Mouse (Mus musculus): ENCODE measurements around the gene I830077J02Rik.

DNA sequence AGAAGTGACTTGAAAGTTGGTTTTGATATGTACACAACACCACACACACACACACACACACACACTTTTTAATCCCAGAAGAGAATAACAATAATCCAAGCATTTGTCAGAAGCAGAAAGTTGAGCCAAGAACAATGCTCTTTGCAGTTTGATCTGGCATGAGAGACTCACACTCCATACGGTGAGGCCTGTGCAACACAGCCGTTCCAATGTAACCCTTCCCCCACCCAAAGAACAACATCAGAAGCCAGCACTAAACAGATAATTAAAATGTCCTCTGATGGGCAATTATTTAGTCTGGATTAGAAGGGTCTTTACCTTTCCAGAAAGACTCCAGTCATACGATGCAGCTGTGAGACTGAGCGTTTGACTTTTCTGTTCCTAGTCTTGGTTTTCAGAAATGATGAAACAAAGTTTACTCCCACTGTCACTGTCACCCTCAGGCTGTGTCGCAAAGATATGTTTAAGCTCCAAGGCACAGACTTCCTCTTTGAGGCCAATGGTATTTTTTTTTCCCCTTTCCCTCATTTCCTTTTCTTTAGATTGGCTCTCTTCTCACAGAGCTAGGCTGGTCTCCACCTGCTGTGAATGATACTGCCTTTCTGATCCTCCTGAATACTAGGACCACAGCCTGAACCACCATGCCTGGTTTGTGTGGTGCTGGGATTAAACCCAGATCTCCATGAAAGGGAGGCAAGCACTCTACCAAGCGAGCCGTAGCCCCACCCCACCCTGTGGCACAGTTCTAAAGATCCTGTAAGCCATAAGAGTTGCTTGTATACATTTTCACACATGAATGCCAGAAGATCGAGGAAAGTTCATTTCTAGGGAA is at the start of gene I830077J02Rik:
- TF ChIP-seq CTCF (IDR thresholded peaks at IDR 0.05; ENCODE audit: low read depth, low read length) = no peak
- TF ChIP-seq POLR2A (IDR thresholded peaks at IDR 0.05; ENCODE audit: insufficient read depth, low read length) = no peak
